Mouse (Mus musculus): ENCODE measurements around the gene 2010111I01Rik.

- no peak for TF ChIP-seq ZC3H11A (IDR thresholded peaks at IDR 0.05; ENCODE audit: borderline replicate concordance, low read depth, low read length)
- TF ChIP-seq CHD2 (IDR thresholded peaks at IDR 0.05; ENCODE audit: low read depth, low read length) = no peak
- TF ChIP-seq HCFC1 (IDR thresholded peaks at IDR 0.05; ENCODE audit: borderline replicate concordance, insufficient read depth, low read length) = no peak
- TF ChIP-seq MAFK (IDR thresholded peaks at IDR 0.05; ENCODE audit: insufficient read depth, low read depth, low read length) = no peak
- no peak for TF ChIP-seq ZNF384 (IDR thresholded peaks at IDR 0.05; ENCODE audit: low read depth, low read length)
Measured at GRCm38 (mm10) chr13:63262168-63262957, 297.7 kb downstream of the 2010111I01Rik start.
